Mouse (Mus musculus) testis, postnatal 14 days (tissue): ENCODE results near the gene Sdhaf3.

Experiments used
- DNase-seq: peaks from one replicate; pipeline ENCODE4 v3.0.0; 2021; ENCODE audit warnings: low spot score

Gene Sdhaf3

GRCm38 (mm10) chr6:7068782-7069181 lies 113.0 kb downstream of the Sdhaf3 start:
- DNase-seq, result no peak

- no peak for DNase-seq
Observed at GRCm38 (mm10) chr6:7069463-7069862, 113.7 kb downstream of the Sdhaf3 start.

- no peak for DNase-seq
Observed at GRCm38 (mm10) chr6:7082054-7082453, 126.2 kb downstream of the Sdhaf3 start.

GRCm38 (mm10) chr6:7082467-7083259 lies 126.9 kb downstream of the Sdhaf3 start:
- no peak for DNase-seq

- no peak for DNase-seq
Observed at GRCm38 (mm10) chr6:7083661-7084060, 127.9 kb downstream of the Sdhaf3 start.

- no peak for DNase-seq
Observed at GRCm38 (mm10) chr6:7084370-7084769, 128.6 kb downstream of the Sdhaf3 start.

GRCm38 (mm10) chr6:7085506-7085905 lies 129.7 kb downstream of the Sdhaf3 start:
- no peak for DNase-seq

GRCm38 (mm10) chr6:7092094-7092493 lies 136.3 kb downstream of the Sdhaf3 start:
- DNase-seq, result no peak
